Mouse (Mus musculus) kidney, embryonic 16.5 days (tissue): ENCODE measurements around the gene Acat3. TPM values are rescaled to one million over a fixed set of nuclear protein-coding genes. Genes with fewer than 3 reads are reported as not detected.
"Not testable (repeated sequence)": the region's sequence is repeated elsewhere in the genome, so short reads cannot be mapped to it uniquely, and the experiment has no call there.

Source experiments
- ATAC-seq: fragments of 200-750 bp; cut with Nextera tagmentation; 2 replicates; pipeline ENCODE4 v1.8.0; 2017; ENCODE audit warnings: moderate TSS enrichment; ENCODE audit not compliant: low FRiP score, low TSS enrichment
- H3K27ac ChIP-seq: fragments of 300-500 bp; sonication (generic); 2 replicates; pipeline ENCODE4 v1.5.1; 2014; ENCODE audit warnings: low read length
- H3K27me3 ChIP-seq: fragments of 300-500 bp; sonication (generic); 2 replicates; pipeline ENCODE4 v1.6.1; 2014; ENCODE audit warnings: low read length, control low read depth, mixed read lengths; ENCODE audit not compliant: insufficient read depth
- H3K36me3 ChIP-seq: fragments of 300-500 bp; sonication (generic); 2 replicates; pipeline ENCODE4 v1.6.1; 2014; ENCODE audit warnings: low read length, control low read depth, mixed read lengths; ENCODE audit not compliant: insufficient read depth
- H3K4me1 ChIP-seq: fragments of 300-500 bp; sonication (generic); 2 replicates; pipeline ENCODE4 v1.6.1; 2014; ENCODE audit warnings: low read length, control low read depth, mixed read lengths; ENCODE audit not compliant: insufficient read depth
- H3K4me2 ChIP-seq: fragments of 300-500 bp; sonication (generic); replicated peaks from 2 replicates; pipeline ENCODE4 v1.6.1; 2014; ENCODE audit warnings: low read depth, low read length
- H3K4me3 ChIP-seq: fragments of 300-500 bp; sonication (generic); 2 replicates; pipeline ENCODE4 v1.5.1; 2014; ENCODE audit warnings: mild to moderate bottlenecking, low read length
- H3K9ac ChIP-seq: fragments of 300-500 bp; sonication (generic); replicated peaks from 2 replicates; pipeline ENCODE4 v1.6.1; 2014; ENCODE audit warnings: low read length
- H3K9me3 ChIP-seq: fragments of 300-500 bp; sonication (generic); 2 replicates; pipeline ENCODE4 v1.6.1; 2016; ENCODE audit warnings: low read length, control low read depth
- WGBS: fragments of 180-500 bp; shearing (Covaris S2); extraction: QIAGEN DNeasy Blood & Tissue Kit; methylation state at CpG from one replicate; pipeline ENCODE4 v1.1.7; 2014; 5-methylcytosine and 5-hydroxymethylcytosine counted together
- polyA plus RNA-seq: library from polyadenylated mRNA; unstranded; fragments of >200 nt; fragmentation: Nextera tagmentation; extraction: Ambion mirVana; gene quantifications from 2 replicates; pipeline ENCODE4 v1.2.1, GENCODE M21; 2015

Gene Acat3
- polyA plus RNA-seq, 1 experiment from 2014 or later = 5.0 TPM

DNA sequence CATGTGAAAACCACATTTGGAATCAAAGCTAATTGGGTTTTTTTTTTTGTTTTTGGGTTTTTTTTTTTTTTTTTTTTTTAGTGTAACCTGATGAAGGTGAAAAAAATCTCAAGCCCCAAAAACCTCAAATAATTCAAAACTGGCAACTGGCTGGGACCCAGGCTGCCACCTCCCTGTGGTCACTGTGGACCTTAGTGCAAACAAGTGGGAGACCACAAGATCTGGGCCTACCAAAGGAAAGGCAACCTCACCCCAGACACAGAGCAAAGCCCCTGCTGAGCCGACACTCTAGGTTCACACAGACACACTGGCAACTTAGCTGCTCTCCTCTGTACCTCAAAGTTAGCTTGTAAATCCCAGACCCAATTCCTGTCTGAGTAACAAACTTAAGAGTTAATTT is 36.1 kb downstream of the Acat3 start:
- Histone ChIP-seq H3K4me1 (no peaks in the 10 kb centered on the region), H3K9me3 (no peaks in the 10 kb centered on the region), H3K27ac (no peak overlapping the region), H3K27me3 (no peaks in the 10 kb centered on the region), H3K36me3 (peaks cover 10% of the 10 kb centered on the region; the same call in 1 of the 2 replicates), H3K4me3 (no peak overlapping the region), H3K9ac (no peak overlapping the region), H3K4me2 (no peak overlapping the region)
- no peak for ATAC-seq
- 82% methylated on average over 1 of the region's 1 CpGs for WGBS

DNA sequence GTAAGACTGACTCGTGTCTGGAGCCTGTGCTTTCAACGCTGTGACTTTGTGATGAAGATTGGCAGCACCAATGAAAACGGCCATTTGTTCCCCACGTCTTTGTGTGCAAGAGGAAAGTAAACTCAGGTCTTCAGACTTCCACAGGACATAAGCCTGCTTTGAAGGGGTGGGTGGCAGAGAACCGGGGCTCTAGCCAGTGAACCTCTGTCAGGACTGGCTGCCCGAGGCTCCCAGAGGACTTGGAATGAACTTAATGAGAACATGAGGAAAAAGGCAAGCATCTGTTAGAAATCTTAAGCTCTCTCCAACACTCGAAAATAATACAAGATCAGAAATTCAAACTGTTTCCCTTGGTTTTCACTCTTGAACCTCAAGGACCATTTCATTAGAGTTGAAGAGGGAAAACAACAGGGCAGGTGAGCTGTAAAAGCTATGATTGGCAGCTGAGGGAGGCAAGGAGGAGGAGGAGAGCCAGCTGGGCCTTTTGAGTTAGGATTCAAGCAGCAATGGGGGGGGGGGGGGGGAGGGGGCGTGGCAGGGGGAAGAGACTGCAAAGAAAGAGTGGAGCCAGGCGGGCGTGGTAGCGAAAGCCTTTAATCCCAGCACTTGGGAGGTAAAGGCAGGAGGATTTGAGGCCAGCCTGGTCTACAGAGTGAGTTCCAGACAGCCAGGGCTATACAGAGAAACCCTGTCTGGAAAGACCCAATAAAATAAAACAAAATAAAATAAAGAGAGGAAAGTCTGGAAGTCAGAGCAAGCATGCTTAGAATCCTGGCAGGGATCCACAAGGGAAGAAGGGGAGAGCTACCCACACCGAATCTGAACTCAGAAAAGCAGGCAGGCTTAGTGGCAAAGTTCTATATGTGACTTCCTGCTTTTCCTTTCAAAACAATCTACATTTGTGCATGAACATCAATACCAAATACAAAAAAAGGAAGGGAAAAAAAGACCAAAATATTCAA is 36.7 kb downstream of the Acat3 start:
- no peaks in the 10 kb centered on the region for H3K27me3 ChIP-seq
- peaks cover 10% of the 10 kb centered on the region; the same call in 1 of the 2 replicates for H3K36me3 ChIP-seq
- ATAC-seq = peak; percentile 36; the same call in 1 of the 2 replicates
- 0 out of 2 replicates have a peak overlapping the region, but pooled peaks have one; percentile 24 for H3K27ac ChIP-seq
- H3K9ac ChIP-seq = no peak overlapping the region
- H3K4me3 ChIP-seq = no peak overlapping the region
- H3K4me1 ChIP-seq = no peaks in the 10 kb centered on the region
- WGBS = 33% methylated on average over 11 of the region's 12 CpGs
- no peaks in the 10 kb centered on the region for H3K9me3 ChIP-seq
- H3K4me2 ChIP-seq = no peak overlapping the region

GRCm38 (mm10) chr17:12902291-12902690 is 38.1 kb downstream of the Acat3 start:
- Histone ChIP-seq H3K4me1 (no peaks in the 10 kb centered on the region), H3K4me3 (no peak overlapping the region), H3K27me3 (no peaks in the 10 kb centered on the region), H3K9ac (no peak overlapping the region), H3K36me3 (peaks cover 10% of the 10 kb centered on the region; the same call in 1 of the 2 replicates), H3K27ac (no peak overlapping the region), H3K4me2 (no peak overlapping the region), H3K9me3 (no peaks in the 10 kb centered on the region)
- 92% methylated on average over 6 of the region's 6 CpGs for WGBS
- no peak for ATAC-seq

DNA sequence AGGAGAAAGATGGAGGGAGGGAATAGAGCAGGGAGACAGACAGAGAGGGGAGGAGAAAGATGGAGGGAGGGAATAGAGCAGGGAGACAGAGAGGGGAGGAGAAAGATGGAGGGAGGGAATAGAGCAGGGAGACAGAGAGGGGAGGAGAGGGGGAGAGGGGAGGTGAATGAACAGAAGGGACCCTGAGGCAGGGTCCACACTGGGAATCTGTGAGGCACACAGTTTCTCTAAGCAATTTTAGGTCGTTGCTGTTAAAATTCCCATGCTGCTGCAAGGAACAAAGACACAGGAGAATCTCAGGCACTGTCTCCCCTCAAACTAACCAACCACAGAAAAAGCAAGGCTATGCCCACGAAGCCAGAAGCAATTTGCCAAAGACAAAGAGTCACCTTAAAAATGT is 41.8 kb downstream of the Acat3 start:
- WGBS = 49% methylated on average over 2 of the region's 2 CpGs
- not testable (repeated sequence) for ATAC-seq, H3K4me2 ChIP-seq, H3K9me3 ChIP-seq, H3K4me1 ChIP-seq, H3K27ac ChIP-seq, H3K36me3 ChIP-seq, H3K4me3 ChIP-seq, H3K27me3 ChIP-seq, H3K9ac ChIP-seq

- Histone ChIP-seq H3K4me2 (no peak overlapping the region), H3K4me3 (no peak overlapping the region), H3K27ac (no peak overlapping the region), H3K9ac (no peak overlapping the region), H3K36me3 (no peaks in the 10 kb centered on the region; the same call in 1 of the 2 replicates), H3K9me3 (no peaks in the 10 kb centered on the region), H3K4me1 (no peaks in the 10 kb centered on the region), H3K27me3 (no peaks in the 10 kb centered on the region)
- 84% methylated on average over 5 of the region's 5 CpGs for WGBS
- ATAC-seq = no peak
Observed at GRCm38 (mm10) chr17:12897674-12898073, 42.7 kb downstream of the Acat3 start.

- Histone ChIP-seq H3K27ac (no peak overlapping the region), H3K4me2 (no peak overlapping the region), H3K36me3 (no peaks in the 10 kb centered on the region), H3K4me3 (no peak overlapping the region), H3K9ac (no peak overlapping the region), H3K9me3 (no peaks in the 10 kb centered on the region), H3K4me1 (no peaks in the 10 kb centered on the region), H3K27me3 (no peaks in the 10 kb centered on the region)
- WGBS = 90% methylated on average over 9 of the region's 9 CpGs
- no peak for ATAC-seq
Observed at GRCm38 (mm10) chr17:12892033-12892432, 48.4 kb downstream of the Acat3 start.

DNA sequence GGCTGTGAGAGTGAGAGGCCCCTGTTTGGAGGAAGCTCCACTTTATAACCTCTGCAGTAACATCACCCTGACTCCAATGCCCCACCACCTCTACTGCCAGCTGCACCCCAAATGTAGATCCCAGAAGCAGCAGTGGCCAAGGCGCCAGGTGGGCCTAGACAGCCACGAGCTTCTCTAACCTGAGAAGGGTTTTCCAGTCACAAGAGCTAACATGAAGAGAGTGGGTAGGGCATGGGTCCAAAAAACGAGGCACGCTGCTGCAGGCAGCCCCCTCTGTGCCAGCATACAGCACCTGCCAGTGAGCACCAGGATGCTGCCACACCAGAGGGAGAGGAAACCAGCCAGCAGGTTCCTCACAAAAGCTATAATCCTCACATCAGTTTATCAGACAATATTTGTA is 49.3 kb downstream of the Acat3 start:
- WGBS = 81% methylated on average over 4 of the region's 4 CpGs
- Histone ChIP-seq H3K27ac (no peak overlapping the region), H3K9ac (no peak overlapping the region), H3K4me3 (no peak overlapping the region), H3K9me3 (no peaks in the 10 kb centered on the region), H3K4me1 (0 out of 2 replicates have a peak, but pooled peaks cover 2% of the 10 kb centered on the region), H3K36me3 (no peaks in the 10 kb centered on the region), H3K27me3 (no peaks in the 10 kb centered on the region), H3K4me2 (no peak overlapping the region)
- no peak for ATAC-seq

- Histone ChIP-seq H3K4me1 (0 out of 2 replicates have a peak, but pooled peaks cover 2% of the 10 kb centered on the region), H3K36me3 (no peaks in the 10 kb centered on the region), H3K9ac (no peak overlapping the region), H3K27ac (peak overlapping the region; percentile 36; the same call in 1 of the 2 replicates), H3K4me2 (no peak overlapping the region), H3K9me3 (no peaks in the 10 kb centered on the region), H3K27me3 (no peaks in the 10 kb centered on the region), H3K4me3 (no peak overlapping the region)
- no peak for ATAC-seq
- WGBS = 62% methylated on average over 15 of the region's 15 CpGs
Observed at GRCm38 (mm10) chr17:12887021-12887775, 53.2 kb downstream of the Acat3 start.

- H3K27ac ChIP-seq = no peak overlapping the region
- no peaks in the 10 kb centered on the region for H3K36me3 ChIP-seq
- no peaks in the 10 kb centered on the region for H3K27me3 ChIP-seq
- H3K4me1 ChIP-seq = 0 out of 2 replicates have a peak, but pooled peaks cover 2% of the 10 kb centered on the region
- H3K4me2 ChIP-seq = no peak overlapping the region
- H3K9me3 ChIP-seq = no peaks in the 10 kb centered on the region
- ATAC-seq = no peak
- no peak overlapping the region for H3K4me3 ChIP-seq
- WGBS = 30% methylated on average over 6 of the region's 6 CpGs
- H3K9ac ChIP-seq = no peak overlapping the region
Observed at GRCm38 (mm10) chr17:12886620-12887019, 53.8 kb downstream of the Acat3 start.
